Mouse (Mus musculus): ENCODE measurements around the gene Gm37240. TPM values are rescaled to one million over a fixed set of nuclear protein-coding genes. Genes with fewer than 3 reads are reported as not detected.

The Gm37240 gene
- total RNA-seq, 2 experiments from 2014 or later: not detected

DNA sequence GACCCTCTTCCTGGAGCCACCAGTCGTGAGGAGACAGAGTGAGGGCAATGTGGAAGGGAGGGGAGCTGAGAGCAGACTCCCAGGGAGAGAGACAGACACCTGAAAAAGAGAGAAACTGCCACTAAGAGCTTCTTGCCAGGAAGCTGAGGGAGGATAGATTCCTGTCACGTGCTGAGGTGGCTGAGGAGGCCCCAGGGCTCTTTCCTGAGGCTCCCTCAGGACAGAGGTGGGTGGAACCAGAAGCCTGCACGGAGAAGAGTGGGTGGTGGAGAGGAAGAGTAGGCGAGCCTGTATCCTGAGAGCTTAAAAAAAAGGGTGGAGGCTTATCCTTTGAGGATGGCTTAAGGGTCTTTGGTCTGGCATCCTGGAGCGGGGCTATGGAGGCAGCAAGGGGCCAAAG, 699.0 kb downstream of the Gm37240 start:
- ATAC-seq (replicated peaks; ENCODE audit: low FRiP score, poor library complexity, severe bottlenecking): no peak

DNA sequence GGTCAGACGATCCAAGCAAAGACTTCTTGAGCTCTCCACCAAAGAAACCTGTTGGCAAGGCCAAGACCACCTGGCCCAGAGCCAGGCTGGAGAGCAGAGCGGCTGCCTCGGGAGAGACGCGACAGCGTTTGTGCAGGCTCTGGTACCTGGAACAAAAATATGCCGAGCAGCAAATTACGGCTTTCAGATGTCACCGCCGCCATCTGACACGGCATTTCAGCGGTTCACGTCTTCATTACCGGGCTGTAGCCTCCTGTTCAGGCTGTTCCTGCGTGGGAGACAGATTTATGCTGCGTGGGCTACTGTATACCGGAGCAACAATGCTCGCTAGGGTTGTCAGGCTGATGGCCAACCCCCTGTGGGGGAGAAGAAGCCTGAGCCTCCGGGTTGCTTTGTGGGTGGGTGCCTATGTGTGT, 700.6 kb downstream of the Gm37240 start:
- no peak for ATAC-seq (replicated peaks; ENCODE audit: low FRiP score, poor library complexity, severe bottlenecking)

DNA sequence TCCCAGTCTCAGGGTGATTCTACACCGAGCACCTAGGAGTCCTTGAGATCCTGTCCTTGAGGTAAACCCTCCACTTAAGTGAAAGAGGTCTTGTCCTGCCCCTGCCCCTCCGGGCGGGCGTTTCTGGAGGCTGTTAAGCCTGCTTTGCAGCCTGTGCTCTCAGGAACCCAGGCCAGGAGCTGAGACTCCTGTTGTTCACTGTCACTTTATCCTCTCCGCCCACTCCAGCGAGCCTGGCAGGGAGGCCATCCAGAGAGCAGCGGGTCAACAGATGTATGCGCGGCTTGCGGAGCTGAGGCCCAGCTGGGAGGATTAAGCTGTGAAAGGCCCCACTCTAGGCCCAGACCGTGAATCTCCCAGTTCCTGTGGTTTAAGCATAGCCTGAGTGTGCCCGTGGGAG, 701.5 kb downstream of the Gm37240 start:
- no peak for ATAC-seq (replicated peaks; ENCODE audit: low FRiP score, poor library complexity, severe bottlenecking)

DNA sequence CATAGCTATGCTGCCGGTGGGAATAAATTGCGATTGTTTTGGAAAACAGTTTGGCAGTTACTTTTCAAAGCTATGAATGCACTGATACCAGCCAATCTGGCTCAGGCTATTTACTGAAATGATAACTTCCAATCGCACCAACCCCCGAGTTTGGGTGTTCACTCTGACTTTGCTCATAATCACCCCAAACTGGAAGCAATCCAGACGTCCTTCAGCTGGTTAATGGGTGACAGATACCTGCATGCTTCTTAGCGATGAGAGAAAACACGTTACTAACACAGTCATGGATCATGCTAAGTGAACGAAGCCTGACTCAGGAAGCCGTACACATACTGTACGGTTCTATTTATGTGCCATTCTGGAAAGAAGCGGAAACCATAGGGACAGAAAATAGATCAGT, 702.4 kb downstream of the Gm37240 start:
- no peak for ATAC-seq (replicated peaks; ENCODE audit: low FRiP score, poor library complexity, severe bottlenecking)

DNA sequence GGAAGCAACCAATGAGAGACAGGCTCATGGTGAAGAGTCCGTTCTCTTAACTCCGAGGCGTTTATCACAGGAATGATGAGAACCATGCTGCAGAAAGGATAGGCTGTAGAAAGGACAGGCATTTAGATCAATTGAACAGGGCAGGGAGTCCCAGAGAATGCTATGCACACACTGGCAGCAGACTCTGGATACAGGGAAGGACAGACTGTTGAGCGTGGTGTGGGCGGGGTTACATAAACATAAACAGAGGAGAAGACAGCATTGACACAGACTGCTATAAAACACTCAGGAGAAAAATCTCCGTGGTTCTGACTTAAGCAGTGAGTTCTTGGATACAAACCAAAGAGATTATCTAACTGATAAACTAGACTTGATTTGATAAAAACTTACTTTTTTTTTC, 703.2 kb downstream of the Gm37240 start:
- ATAC-seq (replicated peaks; ENCODE audit: low FRiP score, poor library complexity, severe bottlenecking): no peak

DNA sequence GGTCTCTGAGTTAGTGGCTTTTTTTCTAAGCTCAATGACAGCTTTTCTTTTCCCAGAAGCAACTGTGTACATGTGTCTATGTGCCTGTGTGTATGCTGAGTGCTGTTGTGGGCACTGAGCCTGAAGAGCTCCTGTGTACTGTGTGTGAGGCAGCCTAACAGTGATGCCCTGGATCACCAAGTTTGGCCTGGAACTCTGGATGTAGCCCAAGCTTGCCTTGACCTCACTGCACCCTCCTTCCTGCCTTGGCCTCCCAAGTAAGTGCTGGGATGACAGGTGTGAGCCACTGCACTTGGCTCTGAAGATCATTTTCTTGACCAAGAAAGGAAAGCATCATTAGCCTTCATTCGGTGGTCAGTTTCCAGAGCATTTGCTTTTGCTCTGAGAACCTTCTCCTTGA, 710.6 kb downstream of the Gm37240 start:
- no peak for ATAC-seq (replicated peaks; ENCODE audit: low FRiP score, poor library complexity, severe bottlenecking)

DNA sequence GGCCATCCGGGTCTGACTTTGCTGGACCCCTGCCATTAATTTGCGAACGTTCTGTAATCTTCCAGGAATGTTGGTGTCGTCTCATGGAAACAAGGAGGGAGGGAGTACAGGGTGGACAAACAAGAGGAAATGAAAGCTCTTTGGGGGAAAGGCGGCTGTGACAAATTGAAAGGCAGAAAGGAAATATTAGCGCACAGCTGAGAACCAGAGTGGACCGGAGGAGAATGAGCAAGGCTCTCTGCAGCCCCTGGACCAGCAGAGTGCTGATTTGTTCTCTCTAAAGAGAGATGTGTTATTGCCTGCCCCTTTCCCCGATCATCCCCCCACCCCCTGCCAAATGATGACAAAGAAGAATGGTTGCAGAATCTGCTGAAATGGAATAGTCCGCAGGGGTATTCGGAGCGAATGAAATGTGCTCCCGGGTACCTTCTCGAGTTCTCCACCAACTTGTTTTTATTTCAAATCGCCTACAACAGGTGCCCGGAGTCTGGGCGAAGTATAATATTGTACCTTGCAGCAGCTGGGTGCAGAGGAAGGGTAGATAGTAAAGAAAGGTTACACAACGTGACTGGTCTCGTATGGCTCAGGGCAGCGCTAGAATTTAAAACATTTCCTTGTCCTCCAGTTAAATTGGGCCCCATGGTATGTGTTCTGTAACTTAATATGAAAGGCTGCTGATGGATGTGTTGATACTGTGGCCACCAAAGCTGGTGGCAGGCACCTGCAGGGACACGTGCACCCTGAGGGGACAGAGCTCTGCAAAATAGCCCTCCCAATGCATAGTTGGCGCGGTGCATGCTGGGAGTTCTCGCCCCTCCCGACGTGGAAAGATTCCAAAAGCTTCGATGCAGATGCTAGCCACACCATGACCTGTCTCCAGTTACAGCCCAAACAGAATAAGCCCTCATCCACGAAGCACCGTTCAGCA, 712.5 kb downstream of the Gm37240 start:
- ATAC-seq (replicated peaks; ENCODE audit: low FRiP score, poor library complexity, severe bottlenecking): no peak

DNA sequence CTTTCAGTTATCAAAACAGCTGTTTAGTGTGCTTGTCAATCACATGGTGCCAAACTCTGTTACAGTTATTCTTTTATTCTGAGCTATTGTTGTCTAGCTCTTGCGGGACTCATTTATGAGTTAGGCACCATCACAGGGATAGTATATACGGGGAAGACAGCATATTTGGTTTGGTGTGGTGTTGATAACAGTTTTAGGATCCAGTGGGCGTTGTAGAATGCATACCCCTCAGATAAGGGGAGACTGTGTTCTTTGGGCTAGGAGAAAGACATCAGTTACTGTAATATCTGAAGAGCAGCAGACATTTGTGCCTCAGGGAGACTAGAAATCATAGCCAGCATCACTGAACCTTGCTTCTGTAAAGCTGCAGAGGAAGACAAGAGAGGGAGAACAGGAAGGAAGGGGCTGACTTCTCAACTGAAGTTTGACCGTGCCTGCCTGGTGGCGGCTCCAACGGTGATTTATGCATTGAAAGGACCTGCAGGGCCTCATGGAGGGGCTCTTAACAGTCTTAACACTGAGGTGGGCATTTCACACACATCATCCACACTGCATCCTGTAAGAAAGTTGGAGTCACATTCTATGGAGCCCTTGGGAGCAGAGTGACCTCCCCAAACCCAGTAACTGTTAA, 713.8 kb downstream of the Gm37240 start:
- no peak for ATAC-seq (replicated peaks; ENCODE audit: low FRiP score, poor library complexity, severe bottlenecking)

DNA sequence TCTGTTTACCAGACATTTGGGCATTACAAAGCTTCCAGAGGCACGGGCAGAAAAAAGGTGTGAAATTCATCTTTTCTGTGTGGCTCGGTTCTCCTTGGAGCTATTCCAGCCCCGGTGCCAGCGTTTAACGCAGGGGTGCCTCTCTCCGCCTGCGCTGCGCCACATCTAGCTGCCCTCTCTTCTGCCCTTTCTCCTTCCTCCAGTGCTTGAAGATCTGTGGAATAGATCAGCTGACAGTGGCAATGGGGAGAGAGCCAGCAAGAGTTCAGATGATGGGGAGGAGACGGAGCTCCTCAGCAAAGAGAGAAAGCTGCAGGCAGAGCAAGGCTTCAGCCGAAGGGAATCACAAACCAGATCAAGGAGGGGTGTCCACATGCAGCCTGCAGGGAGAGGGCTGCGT, 714.8 kb downstream of the Gm37240 start:
- ATAC-seq (replicated peaks; ENCODE audit: low FRiP score, poor library complexity, severe bottlenecking): no peak

DNA sequence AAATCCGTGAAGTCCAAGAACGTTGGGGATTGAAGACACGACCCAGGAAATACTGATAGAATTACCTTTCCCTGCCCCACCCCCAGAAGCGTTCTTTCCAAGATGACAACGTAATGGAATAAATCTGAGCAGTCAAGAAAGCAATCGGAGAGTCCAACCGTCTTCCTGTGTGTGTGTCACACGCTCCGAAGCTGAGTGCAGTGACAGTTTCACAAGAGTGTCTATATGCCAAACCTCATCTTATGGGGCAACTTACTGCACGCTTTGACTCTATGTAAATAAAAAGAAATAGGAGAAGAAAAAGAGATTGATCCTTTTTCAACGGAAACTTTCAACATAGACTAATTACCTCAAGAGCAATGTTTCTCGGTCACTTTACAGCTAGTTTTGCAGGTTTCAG, 715.2 kb downstream of the Gm37240 start:
- ATAC-seq (replicated peaks; ENCODE audit: low FRiP score, poor library complexity, severe bottlenecking): no peak

DNA sequence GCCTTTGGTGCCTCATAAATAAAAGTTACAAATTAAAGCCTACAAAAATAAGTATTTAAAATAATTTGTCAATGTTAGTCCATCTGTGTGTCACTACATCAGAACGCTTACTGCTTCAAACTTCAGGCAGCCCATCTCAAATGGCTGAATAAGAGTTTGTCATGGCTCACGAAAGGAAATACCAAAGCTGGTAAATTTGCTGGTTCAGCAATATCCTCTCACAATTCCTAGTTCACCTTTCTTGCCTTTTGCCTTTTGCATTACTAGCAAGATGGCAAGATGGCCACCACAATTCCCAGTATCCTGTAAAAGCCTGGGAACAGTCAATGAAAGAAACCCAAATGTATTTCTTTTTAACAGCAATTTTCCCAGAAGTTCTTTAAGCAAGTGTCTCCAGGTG, 718.5 kb downstream of the Gm37240 start:
- ATAC-seq (replicated peaks; ENCODE audit: low FRiP score, poor library complexity, severe bottlenecking): no peak

DNA sequence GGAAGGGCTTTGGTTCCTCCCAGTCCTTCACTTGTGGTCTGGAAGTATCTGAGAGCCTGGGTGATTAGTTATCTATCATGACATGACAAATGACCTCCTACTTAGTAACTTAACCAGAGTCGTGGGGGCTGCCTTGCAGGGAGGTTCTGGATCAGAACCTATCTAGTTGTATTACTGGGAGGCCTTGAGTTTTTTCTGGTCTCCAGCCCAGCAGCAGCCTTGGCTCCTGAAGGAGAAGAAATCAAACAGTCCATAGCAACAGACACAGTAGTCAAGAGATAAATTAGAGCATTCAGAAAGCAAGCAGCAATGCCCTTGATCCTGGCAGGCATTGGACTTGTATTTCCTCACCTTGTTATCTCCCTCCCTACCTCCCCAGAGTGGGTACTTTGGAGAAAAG, 722.4 kb downstream of the Gm37240 start:
- no peak for ATAC-seq (replicated peaks; ENCODE audit: low FRiP score, poor library complexity, severe bottlenecking)

DNA sequence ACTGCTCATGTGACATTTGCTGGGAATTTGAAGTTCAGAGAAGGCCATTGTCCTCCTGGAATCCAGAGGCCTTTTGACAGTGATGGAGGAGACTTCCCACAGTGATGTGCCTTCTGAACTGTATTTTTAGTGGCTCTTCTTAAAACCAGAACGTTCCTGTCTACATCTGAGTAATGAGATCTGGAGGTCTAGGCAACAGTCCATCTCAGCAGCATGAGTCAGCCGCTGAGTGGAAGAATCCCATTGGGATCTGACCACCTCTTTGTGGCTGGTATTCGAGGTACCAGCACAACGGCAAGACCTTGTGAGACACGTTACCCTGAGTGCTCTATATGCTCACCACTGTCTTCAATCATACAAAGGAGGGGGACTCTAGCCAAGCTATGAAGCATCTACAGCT, 723.9 kb downstream of the Gm37240 start:
- ATAC-seq (replicated peaks; ENCODE audit: low FRiP score, poor library complexity, severe bottlenecking): no peak

DNA sequence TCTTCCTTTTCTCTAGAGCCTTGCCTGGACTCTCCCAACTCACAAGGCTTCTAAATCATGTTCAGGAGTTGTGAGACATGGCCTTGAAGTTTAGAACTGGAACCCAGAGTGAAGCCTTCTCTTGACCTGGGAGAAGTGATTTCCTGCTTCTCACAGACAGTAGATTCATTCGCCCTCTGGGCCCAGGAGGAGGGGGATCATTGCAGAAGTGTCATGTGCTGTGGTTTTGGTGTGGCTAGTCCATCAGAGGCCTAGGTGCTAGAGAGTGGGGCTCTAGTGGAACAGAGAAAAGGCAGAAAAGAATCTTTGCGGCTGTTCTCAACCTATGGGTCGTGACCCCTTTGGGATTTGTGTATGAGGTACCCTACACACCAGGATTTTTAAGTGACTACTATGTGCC, 724.9 kb downstream of the Gm37240 start:
- no peak for ATAC-seq (replicated peaks; ENCODE audit: low FRiP score, poor library complexity, severe bottlenecking)

DNA sequence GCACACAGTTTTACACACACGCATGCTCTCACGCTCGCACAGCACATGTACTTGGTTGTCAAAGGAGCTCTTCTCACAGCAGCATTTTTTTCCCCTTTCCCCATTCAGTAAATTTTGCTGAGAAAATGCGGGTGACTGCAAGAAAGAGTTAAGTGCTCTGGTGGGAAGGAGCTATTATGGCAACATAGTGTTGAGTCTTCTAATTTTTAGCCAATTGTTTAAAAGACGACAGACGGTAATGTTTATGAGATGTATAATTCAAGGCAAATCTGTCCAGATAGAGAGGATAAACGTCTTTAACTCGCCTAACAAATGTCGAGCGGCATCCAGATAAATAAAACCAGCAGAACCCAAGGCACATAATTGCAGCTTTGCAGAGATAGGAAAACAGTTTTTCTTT, 726.5 kb downstream of the Gm37240 start:
- no peak for ATAC-seq (replicated peaks; ENCODE audit: low FRiP score, poor library complexity, severe bottlenecking)

DNA sequence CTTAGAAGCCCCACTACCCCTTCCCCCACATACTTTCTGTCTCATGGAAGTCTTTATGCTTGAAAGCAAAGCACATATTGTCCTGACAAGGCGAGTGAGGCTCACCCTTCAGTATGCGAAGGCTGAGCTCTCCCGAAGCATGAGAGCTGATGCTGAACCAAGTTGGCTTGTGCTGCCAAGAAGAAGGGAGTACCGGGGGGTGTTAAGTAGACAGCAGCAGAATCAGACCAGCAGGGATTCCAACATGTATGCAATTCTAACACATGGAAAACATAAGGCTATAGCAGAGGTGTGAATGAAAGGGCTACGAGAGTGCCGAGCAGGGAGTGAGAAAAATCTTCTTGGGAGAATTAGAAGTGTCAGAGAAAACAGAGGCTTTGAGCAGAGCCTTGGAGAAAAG, 727.7 kb downstream of the Gm37240 start:
- ATAC-seq (replicated peaks; ENCODE audit: low FRiP score, poor library complexity, severe bottlenecking): no peak

DNA sequence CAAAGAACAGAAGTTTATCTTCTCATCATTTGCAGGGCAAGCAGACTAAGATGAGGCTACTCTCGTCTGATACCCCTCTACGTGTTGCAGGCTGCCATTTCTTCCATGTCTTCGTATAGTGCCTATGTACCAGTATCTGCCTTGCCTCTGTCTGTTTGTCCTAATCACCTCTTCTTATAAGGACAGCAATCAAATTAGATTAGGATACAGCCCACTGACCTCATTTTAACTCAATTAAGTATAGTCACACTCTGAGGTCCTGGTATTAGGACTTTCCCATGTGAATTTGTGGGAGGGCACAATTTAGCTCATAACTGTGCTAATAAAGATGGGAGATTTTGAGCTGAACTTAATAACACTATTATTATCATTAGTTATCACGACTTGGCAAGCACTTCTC, 738.5 kb downstream of the Gm37240 start:
- ATAC-seq (replicated peaks; ENCODE audit: low FRiP score, poor library complexity, severe bottlenecking): no peak

DNA sequence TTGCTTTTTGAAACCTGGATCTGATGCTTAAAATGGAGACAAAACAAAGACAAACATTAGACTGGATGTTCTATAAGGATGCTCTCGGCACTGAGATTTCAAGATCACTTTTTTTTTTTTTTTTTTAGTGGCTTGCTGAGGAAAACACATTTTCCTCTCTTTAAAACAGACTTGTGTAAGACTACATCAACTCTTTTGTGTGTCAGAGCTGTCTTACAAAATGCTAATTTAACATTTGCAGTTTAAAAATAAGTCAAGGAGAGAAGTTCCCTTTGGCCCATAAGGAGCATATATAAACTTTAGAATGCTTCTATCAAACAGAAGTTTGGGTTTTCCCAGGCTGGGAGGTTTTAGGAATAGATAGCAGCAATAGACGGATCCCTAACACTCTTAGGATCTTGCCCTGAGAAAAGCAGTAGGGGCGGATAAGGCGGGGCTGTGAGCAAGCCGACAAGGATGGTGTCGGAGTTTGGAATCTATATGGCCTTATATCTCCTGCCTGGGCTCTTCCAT, 739.2 kb downstream of the Gm37240 start:
- no peak for ATAC-seq (replicated peaks; ENCODE audit: low FRiP score, poor library complexity, severe bottlenecking)

DNA sequence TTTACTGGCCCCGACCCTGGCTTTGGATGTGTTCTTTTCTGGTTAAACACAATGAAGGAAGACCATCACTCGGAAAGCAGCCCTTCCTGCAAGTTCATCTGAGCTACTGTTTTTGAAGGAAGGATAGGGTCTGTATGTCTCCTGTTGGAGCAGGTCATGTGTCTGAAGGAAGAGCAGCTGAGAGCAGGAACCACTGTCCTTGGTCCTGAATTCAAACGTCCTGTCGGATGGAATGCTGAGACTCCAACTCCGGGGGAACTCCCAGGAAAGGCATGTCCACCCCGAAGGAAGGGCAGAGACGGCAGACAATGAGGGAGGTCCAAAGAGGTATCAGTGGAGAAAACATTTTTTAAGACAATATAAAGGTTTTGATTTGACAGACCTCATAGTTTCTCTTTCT, 741.8 kb downstream of the Gm37240 start:
- no peak for ATAC-seq (replicated peaks; ENCODE audit: low FRiP score, poor library complexity, severe bottlenecking)

DNA sequence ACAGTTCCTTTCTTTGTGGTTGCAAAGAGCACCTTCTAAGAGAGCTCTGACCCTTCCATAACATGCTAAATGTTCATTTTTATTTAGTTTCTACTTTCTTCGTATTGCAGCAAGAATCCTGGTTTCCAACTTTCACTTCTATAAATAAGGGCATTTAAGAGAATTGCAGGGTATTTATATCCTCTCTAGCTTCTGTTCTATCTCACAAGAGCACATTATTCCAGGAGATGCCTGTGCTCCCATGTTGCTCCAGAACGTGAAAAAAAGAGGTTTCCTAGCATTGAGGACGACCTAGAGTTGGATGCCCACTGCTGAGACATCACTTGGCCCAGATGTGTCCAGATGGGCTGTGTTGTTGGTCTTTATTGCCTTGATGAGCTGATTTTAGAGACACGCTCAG, 742.2 kb downstream of the Gm37240 start:
- no peak for ATAC-seq (replicated peaks; ENCODE audit: low FRiP score, poor library complexity, severe bottlenecking)

DNA sequence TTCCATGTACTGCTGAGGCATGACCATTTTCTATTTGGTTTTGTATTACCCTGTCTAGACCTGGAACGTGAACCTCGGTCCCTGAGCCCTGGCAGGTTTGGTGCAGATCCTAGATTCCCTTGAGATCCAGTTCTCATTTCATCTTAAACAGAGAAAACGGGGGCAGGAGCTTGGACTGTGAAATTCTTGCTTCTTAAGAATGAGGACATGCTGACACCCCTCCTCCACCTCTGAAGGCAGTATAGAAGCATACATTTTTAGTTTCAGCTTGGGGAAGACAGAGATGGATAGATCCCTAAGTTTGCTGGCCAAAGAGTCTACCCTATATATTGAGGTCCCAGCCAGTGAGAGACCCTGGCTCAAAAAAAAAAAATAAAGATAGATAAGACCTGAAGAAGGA, 742.9 kb downstream of the Gm37240 start:
- no peak for ATAC-seq (replicated peaks; ENCODE audit: low FRiP score, poor library complexity, severe bottlenecking)

Measured in erythroblast, adult 5-6 weeks (primary cell).